19 mouse cellular contexts compared by ENCODE assay signal in genomic region chr9:47571461-47571860, GRCm38 (mm10).
"Had no signal": no experiment of that assay in that cellular context is flagged by ENCODE, and none has a peak within 500 bp of the region (broad histone marks: within the 10 kb centered on the region; RNA-seq: fewer than 3 reads in every experiment).

No protein-coding gene starts in this region.

- H3K36me3 ChIP-seq: limb, embryonic 12.5 days; limb, embryonic 15.5 days; midbrain, embryonic 12.5 days; midbrain, embryonic 15.5 days; neural tube, embryonic 13.5 days; stomach, embryonic 15.5 days had no signal

- H3K9ac ChIP-seq: limb, embryonic 12.5 days; limb, embryonic 15.5 days; liver, embryonic 14.5 days; liver, postnatal 0 days; lung, embryonic 14.5 days; midbrain, embryonic 12.5 days; midbrain, embryonic 15.5 days; neural tube, embryonic 13.5 days; stomach, embryonic 15.5 days had no signal

- DNase-seq: kidney, postnatal 25 days; left cerebral cortex, postnatal 4 days; liver, postnatal 0 days; lung, embryonic 14.5 days; retina, postnatal 1 day; right cerebral cortex, postnatal 25 days; spleen, adult 18-20 months; thymus, adult 2 months; thymus, postnatal 25 days had no signal

- H3K9me3 ChIP-seq: limb, embryonic 12.5 days; limb, embryonic 15.5 days; midbrain, embryonic 12.5 days; midbrain, embryonic 15.5 days; neural tube, embryonic 13.5 days; stomach, embryonic 15.5 days had no signal

- H3K27me3 ChIP-seq: midbrain, embryonic 12.5 days; midbrain, embryonic 15.5 days; neural tube, embryonic 13.5 days; stomach, embryonic 15.5 days had no signal

- H3K4me3 ChIP-seq: limb, embryonic 12.5 days; limb, embryonic 15.5 days; midbrain, embryonic 12.5 days; midbrain, embryonic 15.5 days; myocyte; neural tube, embryonic 13.5 days; stomach, embryonic 15.5 days had no signal

- H3K27ac ChIP-seq: kidney, postnatal 0 days; limb, embryonic 12.5 days; limb, embryonic 15.5 days; liver, embryonic 14.5 days; macrophage; midbrain, embryonic 12.5 days; midbrain, embryonic 15.5 days; neural tube, embryonic 13.5 days; stomach, embryonic 15.5 days had no signal
